Mouse (Mus musculus) liver, postnatal 0 days (tissue): ENCODE results near the gene Psapl1. TPM values are rescaled to one million over a fixed set of nuclear protein-coding genes. Genes with fewer than 3 reads are reported as not detected.
A peak's percentile ranks its signal among the peaks of the same experiment; 100 is the strongest.

ENCODE experiments used
- ATAC-seq: fragments of 200-750 bp; cut with Nextera tagmentation; 2 replicates; pipeline ENCODE4 v1.8.0; 2017; ENCODE audit warnings: mild to moderate bottlenecking, moderate library complexity
- DNase-seq: peaks from one replicate; pipeline ENCODE4 v3.0.0-alpha.2; 2016
- H3K27ac ChIP-seq: fragments of 300-500 bp; sonication (generic); 2 replicates; pipeline ENCODE4 v1.5.1; 2014; ENCODE audit warnings: antibody characterized with exemption, moderate library complexity, mild to moderate bottlenecking, low read depth
- H3K27me3 ChIP-seq: fragments of 300-500 bp; sonication (generic); 2 replicates; pipeline ENCODE4 v1.6.1; 2014; ENCODE audit warnings: low read length, control low read depth, mixed read lengths; ENCODE audit not compliant: insufficient read depth
- H3K36me3 ChIP-seq: fragments of 300-500 bp; sonication (generic); replicated peaks from 2 replicates; pipeline ENCODE4 v1.6.1; 2014; ENCODE audit warnings: mild to moderate bottlenecking, control low read depth, low read length, moderate library complexity, mixed read lengths; ENCODE audit not compliant: insufficient read depth
- H3K4me1 ChIP-seq: fragments of 300-500 bp; sonication (generic); 2 replicates; pipeline ENCODE4 v1.6.1; 2014; ENCODE audit warnings: antibody characterized with exemption, mild to moderate bottlenecking, control low read depth; ENCODE audit not compliant: insufficient read depth
- H3K4me2 ChIP-seq: fragments of 300-500 bp; sonication (generic); 2 replicates; pipeline ENCODE4 v1.6.1; 2014; ENCODE audit warnings: low read depth, mild to moderate bottlenecking, low read length, moderate library complexity, mixed read lengths
- H3K4me3 ChIP-seq: fragments of 300-500 bp; sonication (generic); 2 replicates; pipeline ENCODE4 v1.5.1; 2014; ENCODE audit warnings: low read depth, low read length
- H3K9ac ChIP-seq: fragments of 300-500 bp; sonication (generic); replicated peaks from 2 replicates; pipeline ENCODE4 v1.6.1; 2014; ENCODE audit warnings: mild to moderate bottlenecking, moderate library complexity
- H3K9me3 ChIP-seq: fragments of 300-500 bp; sonication (generic); 2 replicates; pipeline ENCODE4 v1.6.1; 2016; ENCODE audit warnings: mild to moderate bottlenecking, control low read depth, low read length, mixed read lengths
- CTCF ChIP-seq: sonication (generic); IDR thresholded peaks from 2 replicates; pipeline ENCODE4 v1.5.1; 2016; ENCODE audit warnings: antibody characterized with exemption, low read depth
- EP300 ChIP-seq: IDR thresholded peaks from 2 replicates; pipeline ENCODE4 v1.6.1; 2016; ENCODE audit warnings: antibody characterized with exemption, low read depth, mild to moderate bottlenecking
- WGBS: fragments of 180-500 bp; shearing (Covaris S2); extraction: QIAGEN DNeasy Blood & Tissue Kit; methylation state at CpG from one replicate; pipeline ENCODE4 v1.1.7; 2014; ENCODE audit not compliant: insufficient replicate concordance; 5-methylcytosine and 5-hydroxymethylcytosine counted together
- polyA plus RNA-seq: library from polyadenylated mRNA; unstranded; fragments of >200 nt; fragmentation: Nextera tagmentation; extraction: Ambion mirVana; gene quantifications from 2 replicates; pipeline ENCODE4 v1.2.1, GENCODE M21; 2015

Psapl1 gene
- polyA plus RNA-seq, 1 experiment from 2014 or later: not detected

- ATAC-seq (peak; percentile 81), DNase-seq (no peak)
- Histone ChIP-seq H3K27me3 (no peaks in the 10 kb centered on the region), H3K4me3 (no peak overlapping the region), H3K9ac (no peak overlapping the region), H3K27ac (no peak overlapping the region), H3K9me3 (no peaks in the 10 kb centered on the region), H3K4me1 (no peaks in the 10 kb centered on the region), H3K4me2 (no peak overlapping the region), H3K36me3 (no peaks in the 10 kb centered on the region)
- WGBS: 45% methylated on average over 8 of the region's 8 CpGs
- no peak for TF ChIP-seq EP300
- no peak for TF ChIP-seq CTCF
These were observed 17.3 kb upstream of the Psapl1 start for GRCm38 (mm10) chr5:36186294-36187053.

GRCm38 (mm10) chr5:36188310-36188709 lies 15.5 kb upstream of the Psapl1 start:
- H3K9ac ChIP-seq: no peak overlapping the region
- WGBS: 79% methylated on average over 4 of the region's 4 CpGs
- TF ChIP-seq EP300 (no peak), CTCF (no peak)
- H3K27ac ChIP-seq: no peak overlapping the region
- H3K4me3 ChIP-seq: no peak overlapping the region
- ATAC-seq: no peak
- no peaks in the 10 kb centered on the region for H3K9me3 ChIP-seq
- no peaks in the 10 kb centered on the region for H3K36me3 ChIP-seq
- no peaks in the 10 kb centered on the region for H3K4me1 ChIP-seq
- H3K4me2 ChIP-seq: no peak overlapping the region
- DNase-seq: no peak
- H3K27me3 ChIP-seq: no peaks in the 10 kb centered on the region

GRCm38 (mm10) chr5:36191285-36191684 lies 12.5 kb upstream of the Psapl1 start:
- no peaks in the 10 kb centered on the region for H3K9me3 ChIP-seq
- H3K4me2 ChIP-seq: no peak overlapping the region
- no peak for DNase-seq
- H3K4me1 ChIP-seq: no peaks in the 10 kb centered on the region
- no peak for TF ChIP-seq EP300
- no peak for TF ChIP-seq CTCF
- H3K36me3 ChIP-seq: no peaks in the 10 kb centered on the region
- H3K9ac ChIP-seq: no peak overlapping the region
- H3K4me3 ChIP-seq: no peak overlapping the region
- no peak overlapping the region for H3K27ac ChIP-seq
- no peaks in the 10 kb centered on the region for H3K27me3 ChIP-seq
- no peak for ATAC-seq
- 68% methylated on average over 4 of the region's 4 CpGs for WGBS

- 0 out of 2 replicates have a peak, but pooled peaks have one; percentile 29 for TF ChIP-seq CTCF
- TF ChIP-seq EP300: no peak
- no peak overlapping the region for H3K27ac ChIP-seq
- no peaks in the 10 kb centered on the region for H3K27me3 ChIP-seq
- H3K4me1 ChIP-seq: no peaks in the 10 kb centered on the region
- H3K4me2 ChIP-seq: no peak overlapping the region
- no peak for ATAC-seq
- H3K4me3 ChIP-seq: no peak overlapping the region
- H3K9ac ChIP-seq: no peak overlapping the region
- DNase-seq: no peak
- H3K36me3 ChIP-seq: no peaks in the 10 kb centered on the region
- 72% methylated on average over 3 of the region's 3 CpGs for WGBS
- no peaks in the 10 kb centered on the region for H3K9me3 ChIP-seq
These were observed 11.9 kb upstream of the Psapl1 start for GRCm38 (mm10) chr5:36191876-36192275.

GRCm38 (mm10) chr5:36192677-36193076 lies 11.1 kb upstream of the Psapl1 start:
- no peaks in the 10 kb centered on the region for H3K27me3 ChIP-seq
- TF ChIP-seq EP300 (no peak), CTCF (no peak)
- no peak for ATAC-seq
- H3K4me3 ChIP-seq: no peak overlapping the region
- no peaks in the 10 kb centered on the region for H3K9me3 ChIP-seq
- H3K27ac ChIP-seq: no peak overlapping the region
- no peaks in the 10 kb centered on the region for H3K4me1 ChIP-seq
- WGBS: 69% methylated on average over 2 of the region's 2 CpGs
- H3K36me3 ChIP-seq: no peaks in the 10 kb centered on the region
- H3K9ac ChIP-seq: no peak overlapping the region
- no peak for DNase-seq
- no peak overlapping the region for H3K4me2 ChIP-seq

- no peak overlapping the region for H3K27ac ChIP-seq
- H3K36me3 ChIP-seq: no peaks in the 10 kb centered on the region
- no peak overlapping the region for H3K9ac ChIP-seq
- no peak for DNase-seq
- no peak for ATAC-seq
- H3K4me3 ChIP-seq: no peak overlapping the region
- H3K4me1 ChIP-seq: no peaks in the 10 kb centered on the region
- H3K27me3 ChIP-seq: no peaks in the 10 kb centered on the region
- WGBS: 51% methylated on average over 4 of the region's 4 CpGs
- H3K4me2 ChIP-seq: no peak overlapping the region
- TF ChIP-seq CTCF: no peak
- no peaks in the 10 kb centered on the region for H3K9me3 ChIP-seq
These were observed 9.2 kb upstream of the Psapl1 start for GRCm38 (mm10) chr5:36194631-36195030.

- H3K4me1 ChIP-seq: no peaks in the 10 kb centered on the region
- H3K9me3 ChIP-seq: no peaks in the 10 kb centered on the region
- no peaks in the 10 kb centered on the region for H3K36me3 ChIP-seq
- H3K27ac ChIP-seq: no peak overlapping the region
- ATAC-seq: no peak
- H3K9ac ChIP-seq: no peak overlapping the region
- 63% methylated on average over 4 of the region's 4 CpGs for WGBS
- no peak for DNase-seq
- H3K4me2 ChIP-seq: no peak overlapping the region
- H3K4me3 ChIP-seq: no peak overlapping the region
- no peaks in the 10 kb centered on the region for H3K27me3 ChIP-seq
- TF ChIP-seq CTCF (no peak), EP300 (no peak)
These were observed 8.4 kb upstream of the Psapl1 start for GRCm38 (mm10) chr5:36195436-36195835.
